Mouse (Mus musculus): ENCODE data around the gene Lta. TPM values are rescaled to one million over a fixed set of nuclear protein-coding genes. Genes with fewer than 3 reads are reported as not detected.

Gene Lta
- polyA plus RNA-seq, 1 experiment from 2014 or later: 0.09 TPM

GRCm38 (mm10) chr17:35189186-35189585 is 16.0 kb downstream of the Lta start:
- Histone ChIP-seq H3K27me3 (peaks cover 8% of the 10 kb centered on the region), H3K4me2 (no peak overlapping the region), H3K4me1 (replicated peaks) (peaks cover 5% of the 10 kb centered on the region; the same call in 1 of the 2 replicates), H3K4me3 (no peak overlapping the region), H3K36me3 (no peaks in the 10 kb centered on the region), H3K9ac (no peak overlapping the region), H3K27ac (peak overlapping the region; percentile 37; the same call in 1 of the 2 replicates), H3K9me3 (replicated peaks) (no peaks in the 10 kb centered on the region)
- ATAC-seq (replicated peaks; ENCODE audit: insufficient number of reproducible peaks, insufficient read depth, low FRiP score, low read depth): no peak
- 55% methylated on average over 1 of the region's 1 CpGs for WGBS

DNA sequence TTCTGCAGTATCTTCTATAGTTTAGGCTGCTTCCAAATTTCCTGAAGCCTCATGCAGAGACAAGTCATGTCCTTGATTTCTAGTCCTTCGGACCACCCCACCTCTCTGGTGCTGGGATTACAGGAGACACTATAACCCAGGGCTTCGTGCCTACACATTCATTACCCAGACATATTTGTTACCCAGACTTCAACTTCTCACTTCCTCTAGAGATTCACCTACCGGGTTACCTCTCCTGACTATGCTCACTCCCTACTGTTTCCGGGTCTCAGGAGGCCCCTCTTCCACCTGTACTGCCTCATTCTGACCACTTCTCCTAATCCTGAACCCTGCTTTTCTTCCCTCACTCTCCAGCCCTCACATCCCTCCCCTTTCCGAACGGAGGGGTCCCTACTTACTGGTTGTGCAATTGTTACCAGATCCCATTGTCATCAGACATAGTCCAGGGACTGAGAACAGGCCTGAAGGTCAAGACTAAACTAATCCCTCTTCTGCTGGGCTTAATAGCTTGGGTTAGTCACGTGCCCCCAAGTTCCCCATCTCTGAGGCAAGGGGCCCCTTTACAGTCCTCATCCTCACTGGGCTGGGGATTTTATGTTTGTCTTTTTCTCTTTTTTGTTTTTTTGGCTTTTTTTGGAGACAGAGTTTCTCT is 17.1 kb downstream of the Lta start, which contains the start of gene Lst1:
Gene Lst1 (minus strand): TSS at position 481 of the 652 bp plus-strand sequence.
- Histone ChIP-seq H3K9ac (no peak within 1 kb of the TSS), H3K9me3 (replicated peaks) (no peaks in the 10 kb centered on the region), H3K4me2 (no peak within 1 kb of the TSS), H3K36me3 (no peaks in the 10 kb centered on the region), H3K4me3 (0 out of 2 replicates have a peak within 1 kb of the TSS, but pooled peaks have one; percentile 3), H3K27me3 (no peaks in the 10 kb centered on the region), H3K4me1 (replicated peaks) (peaks cover 5% of the 10 kb centered on the region; the same call in 1 of the 2 replicates), H3K27ac (peak within 1 kb of the TSS; percentile 37; the same call in 1 of the 2 replicates)
- WGBS: 65% methylated on average over 7 of the region's 7 CpGs
- ATAC-seq (replicated peaks; ENCODE audit: insufficient number of reproducible peaks, insufficient read depth, low FRiP score, low read depth): no peak

DNA sequence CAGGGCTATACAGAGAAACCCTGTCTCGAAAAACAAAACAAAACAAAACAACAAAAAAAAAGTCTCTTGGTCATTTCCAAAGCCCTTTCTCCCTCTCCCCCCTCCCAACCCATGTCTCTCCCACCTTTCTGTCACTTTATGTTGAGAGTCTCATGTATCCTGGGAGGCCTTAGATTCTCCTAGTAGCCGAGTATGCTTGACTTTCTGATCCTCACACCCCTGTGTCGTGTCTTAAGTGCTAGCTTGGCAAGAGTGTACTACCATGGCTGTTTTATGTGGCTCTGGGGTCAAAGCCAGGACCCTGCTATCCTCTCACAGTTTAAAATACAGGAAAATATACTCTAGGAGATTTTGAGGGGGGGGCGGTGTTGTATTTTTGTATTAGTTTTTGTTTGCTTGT is 17.8 kb downstream of the Lta start:
- Histone ChIP-seq H3K36me3 (no peaks in the 10 kb centered on the region), H3K27ac (no peak overlapping the region)

GRCm38 (mm10) chr17:35186681-35187080 is 18.5 kb downstream of the Lta start:
- Histone ChIP-seq H3K27ac (peak overlapping the region; percentile 51), H3K4me3 (peak overlapping the region; percentile 53), H3K9me3 (replicated peaks) (no peaks in the 10 kb centered on the region), H3K36me3 (no peaks in the 10 kb centered on the region), H3K9ac (no peak overlapping the region), H3K27me3 (no peaks in the 10 kb centered on the region), H3K4me2 (peak overlapping the region; percentile 64), H3K4me1 (replicated peaks) (peaks cover 5% of the 10 kb centered on the region; the same call in 1 of the 2 replicates)
- WGBS: 2% methylated on average over 4 of the region's 4 CpGs
- ATAC-seq (replicated peaks; ENCODE audit: insufficient number of reproducible peaks, insufficient read depth, low FRiP score, low read depth): peak; percentile 52

More for the DNA sequence above, 17.8 kb downstream of the Lta start:
- ATAC-seq (replicated peaks; ENCODE audit: insufficient number of reproducible peaks, insufficient read depth, low FRiP score, low read depth): no peak
- H3K9ac ChIP-seq: no peak overlapping the region
- no peaks in the 10 kb centered on the region for H3K9me3 ChIP-seq (replicated peaks)
- H3K4me3 ChIP-seq: 0 out of 2 replicates have a peak overlapping the region, but pooled peaks have one; percentile 3
- 62% methylated on average over 4 of the region's 4 CpGs for WGBS
- H3K4me1 ChIP-seq (replicated peaks): peaks cover 5% of the 10 kb centered on the region; the same call in 1 of the 2 replicates
- H3K4me2 ChIP-seq: no peak overlapping the region
- H3K27me3 ChIP-seq: no peaks in the 10 kb centered on the region

DNA sequence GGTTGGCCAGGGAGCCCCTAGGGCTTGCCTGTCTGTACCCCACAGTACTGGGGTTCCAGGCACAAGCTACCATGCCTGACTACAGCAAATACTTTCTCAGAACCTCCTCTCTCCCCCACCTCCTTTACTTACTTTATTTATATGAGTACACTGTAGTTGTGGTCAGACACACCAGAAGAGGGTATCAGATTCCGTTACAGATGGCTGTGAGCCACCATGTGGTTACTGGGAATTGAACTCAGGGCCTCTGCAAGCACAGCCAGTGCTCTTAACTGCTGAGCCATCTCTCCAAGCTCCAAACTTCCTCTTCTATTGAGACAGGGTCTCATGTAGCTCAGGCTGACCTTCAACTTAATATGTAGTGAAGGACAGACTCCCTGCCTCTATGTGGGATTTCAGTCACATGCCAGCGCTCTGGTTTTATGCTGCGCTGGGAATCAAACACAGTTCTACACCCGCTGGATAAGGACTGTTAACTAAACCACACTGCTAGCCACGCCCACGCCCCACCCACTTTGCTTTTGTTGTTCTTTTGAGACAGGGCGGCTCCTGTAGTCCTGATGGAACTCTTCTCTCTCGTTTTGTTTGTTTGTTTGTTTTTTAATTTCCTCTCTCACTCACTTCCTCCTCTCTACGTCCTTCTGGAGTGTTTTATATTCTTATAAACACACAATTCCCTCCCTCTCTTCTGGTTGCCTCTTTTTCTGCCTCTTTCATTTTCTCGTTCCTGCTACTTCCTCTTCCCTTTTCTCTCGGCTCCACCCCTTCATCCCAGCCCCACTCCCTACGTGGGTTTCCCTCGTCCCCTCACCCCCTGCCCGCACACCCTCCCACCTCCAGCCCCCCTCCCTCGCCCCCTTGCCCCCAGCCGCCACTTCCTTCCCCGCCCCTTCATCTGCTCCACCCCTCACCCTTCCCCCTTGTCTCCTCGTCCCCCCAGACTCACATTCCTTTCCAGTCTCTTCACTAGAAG is 19.2 kb downstream of the Lta start:
- Histone ChIP-seq H3K4me3 (peak overlapping the region; percentile 53), H3K27ac (peak overlapping the region; percentile 51), H3K27me3 (no peaks in the 10 kb centered on the region), H3K4me2 (peak overlapping the region; percentile 64), H3K4me1 (replicated peaks) (peaks cover 5% of the 10 kb centered on the region; the same call in 1 of the 2 replicates), H3K36me3 (no peaks in the 10 kb centered on the region), H3K9ac (peak overlapping the region; percentile 29), H3K9me3 (replicated peaks) (no peaks in the 10 kb centered on the region)
- ATAC-seq (replicated peaks; ENCODE audit: insufficient number of reproducible peaks, insufficient read depth, low FRiP score, low read depth): no peak; the same call in 1 of the 2 replicates
- 4% methylated on average over 17 of the region's 18 CpGs for WGBS

DNA sequence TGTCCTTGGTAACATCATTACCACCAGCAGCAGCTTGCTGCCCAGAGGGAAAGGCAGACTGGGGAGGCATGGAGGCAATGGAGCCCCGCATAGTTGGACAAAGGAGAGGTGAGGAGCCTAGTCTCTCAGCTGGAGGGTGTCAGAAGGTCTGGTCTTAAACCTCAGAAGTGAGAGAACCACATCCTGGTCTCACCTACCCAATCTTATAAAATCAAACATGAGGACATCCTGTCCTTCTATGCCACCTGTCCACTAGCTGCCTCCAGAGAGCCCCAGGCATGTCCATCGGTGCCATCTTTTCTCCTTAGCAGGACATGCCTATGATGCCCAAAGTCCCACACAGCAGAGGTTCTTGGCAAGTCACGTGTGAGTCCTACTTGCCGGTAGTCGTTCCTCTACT is 25.1 kb downstream of the Lta start:
- Histone ChIP-seq H3K9ac (no peak overlapping the region), H3K4me3 (no peak overlapping the region), H3K27me3 (no peaks in the 10 kb centered on the region), H3K9me3 (replicated peaks) (no peaks in the 10 kb centered on the region), H3K36me3 (no peaks in the 10 kb centered on the region), H3K4me2 (no peak overlapping the region), H3K4me1 (replicated peaks) (no peaks in the 10 kb centered on the region), H3K27ac (no peak overlapping the region)
- no peak for ATAC-seq (replicated peaks; ENCODE audit: insufficient number of reproducible peaks, insufficient read depth, low FRiP score, low read depth)
- 78% methylated on average over 5 of the region's 5 CpGs for WGBS

DNA sequence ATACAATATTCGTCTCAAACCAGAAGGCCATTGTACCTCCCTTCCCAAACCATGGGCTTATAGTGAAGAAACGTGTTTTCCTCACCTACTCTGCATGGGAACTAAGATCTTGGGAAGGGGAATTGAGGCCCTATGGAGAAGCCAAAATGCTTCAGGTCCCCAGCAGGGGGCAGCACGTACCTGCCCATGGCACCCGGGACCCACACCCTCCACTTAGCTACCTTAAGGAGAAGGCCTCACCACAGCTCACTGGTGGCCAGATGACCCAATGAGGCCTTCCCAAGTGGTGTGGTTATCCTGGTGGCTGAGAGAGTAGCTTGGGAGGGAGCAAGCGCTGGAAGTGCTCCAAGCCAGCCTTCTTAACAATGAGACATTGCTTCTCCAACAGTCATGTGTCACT is 26.6 kb downstream of the Lta start:
- Histone ChIP-seq H3K36me3 (no peaks in the 10 kb centered on the region), H3K27ac (no peak overlapping the region), H3K9me3 (replicated peaks) (no peaks in the 10 kb centered on the region), H3K4me2 (no peak overlapping the region), H3K4me1 (replicated peaks) (no peaks in the 10 kb centered on the region), H3K9ac (no peak overlapping the region), H3K4me3 (no peak overlapping the region), H3K27me3 (no peaks in the 10 kb centered on the region)
- WGBS: 7% methylated on average over 5 of the region's 5 CpGs
- 0 out of 2 replicates have a peak, but pooled peaks have one; percentile 39 for ATAC-seq (replicated peaks; ENCODE audit: insufficient number of reproducible peaks, insufficient read depth, low FRiP score, low read depth)

DNA sequence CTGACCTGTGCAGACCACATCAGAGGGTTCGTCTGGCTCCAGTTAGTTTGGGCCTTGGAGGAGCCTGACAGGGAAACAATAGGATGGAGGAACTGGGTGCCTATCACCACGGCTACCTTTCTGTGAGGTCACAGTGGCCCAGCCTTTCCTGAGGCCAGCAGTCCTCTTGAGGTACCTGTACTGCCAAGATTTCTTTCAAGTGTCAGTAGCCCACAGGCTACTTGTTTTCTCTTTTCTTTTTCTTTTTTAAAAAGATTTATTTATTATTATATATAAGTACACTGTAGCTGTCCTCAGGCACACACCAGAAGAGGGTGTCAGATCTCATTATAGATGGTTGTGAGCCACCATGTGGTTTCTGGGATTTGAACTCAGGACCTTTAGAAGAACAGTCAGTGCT is 29.2 kb downstream of the Lta start, which contains the start of gene Aif1:
Gene Aif1 (minus strand): TSS at position 101 of the 400 bp plus-strand sequence.
- H3K9ac ChIP-seq: no peak within 1 kb of the TSS
- no peak for ATAC-seq (replicated peaks; ENCODE audit: insufficient number of reproducible peaks, insufficient read depth, low FRiP score, low read depth)
- H3K4me1 ChIP-seq (replicated peaks): 0 out of 2 replicates have a peak, but pooled peaks cover 5% of the 10 kb centered on the region
- H3K4me2 ChIP-seq: no peak within 1 kb of the TSS
- no peak within 1 kb of the TSS for H3K4me3 ChIP-seq
- H3K27ac ChIP-seq: no peak within 1 kb of the TSS
- H3K36me3 ChIP-seq: no peaks in the 10 kb centered on the region
- 74% methylated on average over 2 of the region's 2 CpGs for WGBS
- no peaks in the 10 kb centered on the region for H3K9me3 ChIP-seq (replicated peaks)
- no peaks in the 10 kb centered on the region for H3K27me3 ChIP-seq

- 74% methylated on average over 6 of the region's 6 CpGs for WGBS
- H3K9ac ChIP-seq: no peak overlapping the region
Measured at GRCm38 (mm10) chr17:35175382-35175781, 29.8 kb downstream of the Lta start.

GRCm38 (mm10) chr17:35174201-35174977 is 30.8 kb downstream of the Lta start:
- 57% methylated on average over 8 of the region's 8 CpGs for WGBS
- ATAC-seq (replicated peaks; ENCODE audit: insufficient number of reproducible peaks, insufficient read depth, low FRiP score, low read depth): no peak
- H3K4me1 ChIP-seq (replicated peaks): 0 out of 2 replicates have a peak, but pooled peaks cover 5% of the 10 kb centered on the region
- no peak overlapping the region for H3K4me3 ChIP-seq
- no peaks in the 10 kb centered on the region for H3K9me3 ChIP-seq (replicated peaks)
- no peaks in the 10 kb centered on the region for H3K36me3 ChIP-seq
- no peak overlapping the region for H3K27ac ChIP-seq
- no peak overlapping the region for H3K9ac ChIP-seq
- H3K4me2 ChIP-seq: no peak overlapping the region
- no peaks in the 10 kb centered on the region for H3K27me3 ChIP-seq

More at GRCm38 (mm10) chr17:35175382-35175781, 29.8 kb downstream of the Lta start:
- no peak for ATAC-seq (replicated peaks; ENCODE audit: insufficient number of reproducible peaks, insufficient read depth, low FRiP score, low read depth)
- H3K27me3 ChIP-seq: no peaks in the 10 kb centered on the region
- no peaks in the 10 kb centered on the region for H3K36me3 ChIP-seq
- no peak overlapping the region for H3K4me2 ChIP-seq
- H3K4me3 ChIP-seq: no peak overlapping the region
- H3K9me3 ChIP-seq (replicated peaks): no peaks in the 10 kb centered on the region
- H3K27ac ChIP-seq: no peak overlapping the region
- 0 out of 2 replicates have a peak, but pooled peaks cover 5% of the 10 kb centered on the region for H3K4me1 ChIP-seq (replicated peaks)

Measured in heart, embryonic 15.5 days (tissue).